Mouse (Mus musculus) G1E (cell line): ENCODE measurements around the gene Lrrfip2. TPM values are rescaled to one million over a fixed set of nuclear protein-coding genes. Genes with fewer than 3 reads are reported as not detected.

Source experiments
- ATAC-seq: 2 replicates; pipeline ENCODE4 v1.8.0; 2016; ENCODE audit warnings: mild to moderate bottlenecking; ENCODE audit not compliant: insufficient number of reproducible peaks, poor library complexity, low FRiP score, severe bottlenecking; ENCODE audit errors: extremely low read depth
- DNase-seq: peaks from one replicate; pipeline ENCODE4 v3.0.0; 2012; ENCODE audit warnings: low spot score
- H3K27me3 ChIP-seq: 2 replicates; pipeline ENCODE4 v1.6.1; 2012; ENCODE audit warnings: mild to moderate bottlenecking, low read length, inconsistent platforms; ENCODE audit not compliant: insufficient read depth
- H3K36me3 ChIP-seq: replicated peaks from 2 replicates; pipeline ENCODE3; 2012; ENCODE audit warnings: mild to moderate bottlenecking, inconsistent platforms
- H3K4me1 ChIP-seq: 2 replicates; pipeline ENCODE4 v1.6.1; 2012; ENCODE audit warnings: low read depth, low read length, inconsistent platforms, mixed read lengths; ENCODE audit not compliant: insufficient read depth
- H3K4me3 ChIP-seq: 2 replicates; pipeline ENCODE4 v1.5.1; 2012; ENCODE audit warnings: low read depth, mild to moderate bottlenecking, inconsistent platforms, low read length, moderate library complexity, mixed read lengths
- H3K9me3 ChIP-seq: replicated peaks from 2 replicates; pipeline ENCODE4 v1.6.1; 2012; ENCODE audit warnings: inconsistent platforms
- CTCF ChIP-seq: IDR thresholded peaks from 2 replicates; pipeline ENCODE4 v1.5.1; 2012; ENCODE audit warnings: low read depth, low read length, inconsistent platforms, mixed read lengths
- GATA1 ChIP-seq: IDR thresholded peaks from 2 replicates; pipeline ENCODE4 v1.6.1; 2012; ENCODE audit warnings: borderline replicate concordance, low read length, inconsistent platforms, mixed read lengths
- GATA2 ChIP-seq: IDR thresholded peaks from 2 replicates; pipeline ENCODE4 v1.6.1; 2012; ENCODE audit warnings: low read depth, low read length, inconsistent platforms, borderline replicate concordance
- POLR2AphosphoS5 ChIP-seq: IDR thresholded peaks from 2 replicates; pipeline ENCODE4 v1.6.1; 2012; ENCODE audit warnings: low read depth, low read length, inconsistent platforms; ENCODE audit not compliant: insufficient replicate concordance
- TAL1 ChIP-seq: conservative IDR thresholded peaks from 2 replicates; pipeline ENCODE4 v1.6.1; 2012; ENCODE audit warnings: low read depth, low read length, inconsistent platforms, mixed read lengths
- polyA plus RNA-seq: library from polyadenylated mRNA; stranded (reverse); fragments of >175 nt; gene quantifications from 2 replicates; pipeline ENCODE4 v1.2.3, GENCODE M21; 2012
- total RNA-seq, 2 experiments: library from RNA; stranded (forward) in 1 of 2; stranded (reverse) in 1 of 2; fragments of 200-1000 nt in 1 of 2; fragments of >200 nt in 1 of 2; fragmentation: Nextera tagmentation in 1 of 2; gene quantifications; 2 replicates each; pipeline ENCODE4 v1.2.3; 2014 to 2017

The Lrrfip2 gene
- total and polyA plus RNA-seq, 3 experiments = 14.3 to 38.4 (median 28.4) TPM

- peaks cover 38% of the 10 kb centered on the region for H3K36me3 ChIP-seq
- ATAC-seq (no peak), DNase-seq (no peak)
- H3K4me1 ChIP-seq = peaks cover 22% of the 10 kb centered on the region
- H3K27me3 ChIP-seq = no peaks in the 10 kb centered on the region
- H3K4me3 ChIP-seq = peak overlapping the region; percentile 81
- no peaks in the 10 kb centered on the region for H3K9me3 ChIP-seq
- TF ChIP-seq TAL1 (no peak), CTCF (no peak), GATA2 (no peak), GATA1 (no peak), POLR2AphosphoS5 (no peak)
Observed at GRCm38 (mm10) chr9:111270606-111271005, 153.2 kb downstream of the Lrrfip2 start.

DNA sequence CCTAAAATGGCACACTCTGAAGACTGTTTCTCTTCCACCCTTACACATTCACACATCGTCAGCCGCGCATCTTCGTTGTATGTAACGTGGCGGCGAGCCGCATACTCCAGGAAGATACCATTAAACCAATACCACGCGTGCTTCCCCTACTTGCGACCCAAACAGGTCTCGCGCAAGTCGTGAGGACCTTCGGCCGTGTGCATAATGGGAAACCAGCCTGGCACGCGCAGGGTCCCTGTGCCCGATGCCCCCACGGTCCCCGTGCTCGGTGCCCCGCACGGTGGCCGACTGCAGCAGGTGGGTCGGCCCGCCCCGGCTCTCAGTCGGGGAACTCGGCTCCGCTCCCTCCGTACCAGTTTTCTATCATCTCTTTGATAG lies 153.7 kb downstream of the Lrrfip2 start:
- H3K4me1 ChIP-seq = peaks cover 25% of the 10 kb centered on the region
- 0 out of 2 replicates have a peak, but pooled peaks have one; percentile 0 for ATAC-seq
- no peaks in the 10 kb centered on the region for H3K9me3 ChIP-seq
- no peaks in the 10 kb centered on the region for H3K27me3 ChIP-seq
- TF ChIP-seq GATA2 = no peak
- no peak for TF ChIP-seq CTCF
- no peak for TF ChIP-seq TAL1
- no peak for TF ChIP-seq POLR2AphosphoS5
- no peak for TF ChIP-seq GATA1
- peak overlapping the region; percentile 81 for H3K4me3 ChIP-seq
- peak; percentile 4 for DNase-seq
- peaks cover 38% of the 10 kb centered on the region for H3K36me3 ChIP-seq

DNA sequence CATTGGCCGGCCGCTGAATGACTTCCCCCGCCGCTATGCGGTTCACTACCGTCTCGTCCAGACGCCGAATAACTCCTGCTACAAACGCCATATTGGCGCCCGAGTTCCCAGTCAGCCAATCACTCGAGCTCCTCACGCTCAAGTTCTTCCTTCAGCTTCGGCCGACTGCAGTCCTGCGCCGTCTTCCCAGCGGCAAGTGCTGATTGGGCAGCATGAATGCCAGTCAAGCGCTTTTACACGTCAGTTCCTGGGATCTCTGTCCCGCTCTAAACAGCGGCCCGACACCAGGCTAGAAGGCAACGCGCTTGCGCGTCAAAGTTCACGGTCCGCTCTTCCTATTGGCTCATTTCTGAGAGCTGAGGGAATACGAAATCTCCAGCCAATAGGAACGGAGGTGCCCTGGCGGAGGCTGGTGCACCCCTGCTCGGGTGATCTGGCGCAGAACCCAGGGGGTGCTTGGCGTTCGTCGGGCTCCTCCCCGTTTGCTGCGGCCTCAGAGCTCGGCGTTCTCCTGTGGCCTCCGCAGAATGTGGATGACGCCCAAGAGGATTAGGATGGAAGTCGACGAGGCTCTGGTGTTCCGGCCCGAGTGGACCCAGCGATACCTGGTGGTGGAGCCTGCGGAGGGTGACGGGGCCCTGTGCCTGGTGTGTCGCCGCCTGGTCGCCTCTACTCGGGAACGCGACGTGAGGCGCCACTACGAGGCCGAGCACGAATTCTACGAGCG lies 154.2 kb downstream of the Lrrfip2 start, which contains the start of the genes Mlh1 and Epm2aip1:
Gene Mlh1 (minus strand): TSS at position 358 of the 727 bp plus-strand sequence.
Gene Epm2aip1 (plus strand): TSS at position 496 of the 727 bp plus-strand sequence.
- peak; percentile 97 for DNase-seq

GRCm38 (mm10) chr9:111272356-111272755 lies 155.0 kb downstream of the Lrrfip2 start:
- Histone ChIP-seq H3K27me3 (no peaks in the 10 kb centered on the region), H3K9me3 (no peaks in the 10 kb centered on the region), H3K4me1 (peaks cover 32% of the 10 kb centered on the region), H3K36me3 (peaks cover 33% of the 10 kb centered on the region), H3K4me3 (peak overlapping the region; percentile 81)
- ATAC-seq (no peak), DNase-seq (no peak)
- TF ChIP-seq GATA1 (no peak), TAL1 (no peak), POLR2AphosphoS5 (no peak), CTCF (no peak), GATA2 (no peak)

More for the DNA sequence above, 154.2 kb downstream of the Lrrfip2 start, which contains the start of the genes Mlh1 and Epm2aip1:
- Histone ChIP-seq H3K4me1 (peaks cover 29% of the 10 kb centered on the region), H3K27me3 (no peaks in the 10 kb centered on the region), H3K4me3 (peak within 1 kb of the TSS; percentile 81), H3K9me3 (no peaks in the 10 kb centered on the region), H3K36me3 (peaks cover 37% of the 10 kb centered on the region)
- ATAC-seq = peak; percentile 93
- no peak for TF ChIP-seq TAL1
- no peak for TF ChIP-seq POLR2AphosphoS5
- no peak for TF ChIP-seq CTCF
- no peak for TF ChIP-seq GATA1
- TF ChIP-seq GATA2 = no peak

GRCm38 (mm10) chr9:111272996-111273785 lies 155.8 kb downstream of the Lrrfip2 start:
- H3K4me3 ChIP-seq = peak overlapping the region; percentile 81
- peaks cover 35% of the 10 kb centered on the region for H3K4me1 ChIP-seq
- no peaks in the 10 kb centered on the region for H3K27me3 ChIP-seq
- TF ChIP-seq CTCF (no peak), GATA2 (no peak), TAL1 (no peak), GATA1 (no peak), POLR2AphosphoS5 (no peak)
- DNase-seq (no peak), ATAC-seq (no peak)
- peaks cover 33% of the 10 kb centered on the region for H3K36me3 ChIP-seq
- H3K9me3 ChIP-seq = no peaks in the 10 kb centered on the region

DNA sequence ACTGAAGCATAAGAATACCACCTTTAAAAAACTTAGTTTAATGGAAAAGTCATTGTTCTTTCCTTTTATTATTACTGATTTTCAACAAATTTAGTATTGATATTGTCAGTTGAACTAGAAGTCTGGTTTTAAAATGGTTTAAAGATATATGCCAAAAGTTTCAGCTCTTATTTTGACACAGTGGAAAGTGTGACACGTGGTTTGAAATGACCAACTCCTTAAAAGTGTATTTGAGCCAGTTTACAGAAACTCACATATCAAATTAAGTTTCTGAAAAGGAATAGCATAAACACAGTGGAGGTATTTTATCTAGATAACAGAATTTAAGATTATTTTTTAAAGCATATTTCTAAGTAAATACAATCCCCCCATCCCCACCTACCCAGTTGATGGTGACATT lies 156.6 kb downstream of the Lrrfip2 start:
- Histone ChIP-seq H3K4me1 (peaks cover 36% of the 10 kb centered on the region), H3K27me3 (no peaks in the 10 kb centered on the region), H3K4me3 (peak overlapping the region; percentile 81; the same call in 1 of the 2 replicates), H3K9me3 (no peaks in the 10 kb centered on the region), H3K36me3 (peaks cover 40% of the 10 kb centered on the region)
- ATAC-seq (no peak), DNase-seq (no peak)
- no peak for TF ChIP-seq CTCF
- no peak for TF ChIP-seq GATA2
- no peak for TF ChIP-seq POLR2AphosphoS5
- TF ChIP-seq GATA1 = no peak
- TF ChIP-seq TAL1 = no peak
